Mouse (Mus musculus): Measurements from ENCODE around the gene Rsbn1l. TPM values are rescaled to one million over a fixed set of nuclear protein-coding genes. Genes with fewer than 3 reads are reported as not detected.

Rsbn1l gene
- polyA plus RNA-seq, 1 experiment from 2014 or later: 3.7 TPM

GRCm38 (mm10) chr5:20942523-20942922, 13.7 kb downstream of the Rsbn1l start:
- DNase-seq (no peak), ATAC-seq (0 out of 2 replicates have a peak, but pooled peaks have one; percentile 14)
- H3K4me1 ChIP-seq (ENCODE audit: insufficient read depth): peaks cover 58% of the 10 kb centered on the region
- H3K4me3 ChIP-seq (ENCODE audit: low read depth, low read length): no peak overlapping the region
- no peaks in the 10 kb centered on the region for H3K27me3 ChIP-seq (ENCODE audit: insufficient read depth, low read length)
- H3K4me2 ChIP-seq (ENCODE audit: low read depth, low read length): peak overlapping the region; percentile 29; the same call in 1 of the 2 replicates
- H3K9me3 ChIP-seq (ENCODE audit: low read length): no peaks in the 10 kb centered on the region
- WGBS (ENCODE audit: insufficient replicate concordance): 30% methylated on average over 3 of the region's 3 CpGs
- peak overlapping the region; percentile 55 for H3K27ac ChIP-seq (ENCODE audit: low read depth)
- TF ChIP-seq CTCF (IDR thresholded peaks at IDR 0.05; ENCODE audit: low read depth): no peak
- TF ChIP-seq EP300 (IDR thresholded peaks at IDR 0.05; ENCODE audit: low read depth): no peak
- H3K36me3 ChIP-seq (replicated peaks; ENCODE audit: insufficient read depth, low read length): peaks cover 3% of the 10 kb centered on the region; the same call in 1 of the 2 replicates
- no peak overlapping the region for H3K9ac ChIP-seq (replicated peaks)

- no peak overlapping the region for H3K9ac ChIP-seq (replicated peaks)
- H3K9me3 ChIP-seq (ENCODE audit: low read length): no peaks in the 10 kb centered on the region
- peak overlapping the region; percentile 73 for H3K27ac ChIP-seq (ENCODE audit: low read depth)
- no peak overlapping the region for H3K4me3 ChIP-seq (ENCODE audit: low read depth, low read length)
- TF ChIP-seq CTCF (IDR thresholded peaks at IDR 0.05; ENCODE audit: low read depth) (peak; percentile 32), EP300 (IDR thresholded peaks at IDR 0.05; ENCODE audit: low read depth) (peak; percentile 31; the same call in 1 of the 2 replicates)
- H3K27me3 ChIP-seq (ENCODE audit: insufficient read depth, low read length): no peaks in the 10 kb centered on the region
- DNase-seq (peak; percentile 62), ATAC-seq (peak; percentile 83)
- 8% methylated on average over 5 of the region's 5 CpGs for WGBS (ENCODE audit: insufficient replicate concordance)
- peaks cover 55% of the 10 kb centered on the region for H3K4me1 ChIP-seq (ENCODE audit: insufficient read depth)
- H3K36me3 ChIP-seq (replicated peaks; ENCODE audit: insufficient read depth, low read length): peaks cover 3% of the 10 kb centered on the region; the same call in 1 of the 2 replicates
- no peak overlapping the region for H3K4me2 ChIP-seq (ENCODE audit: low read depth, low read length)
Observed at GRCm38 (mm10) chr5:20941205-20941604, 15.0 kb downstream of the Rsbn1l start.

- Histone ChIP-seq H3K36me3 (replicated peaks; ENCODE audit: insufficient read depth, low read length) (peaks cover 3% of the 10 kb centered on the region; the same call in 1 of the 2 replicates), H3K4me1 (ENCODE audit: insufficient read depth) (peaks cover 60% of the 10 kb centered on the region), H3K27me3 (ENCODE audit: insufficient read depth, low read length) (no peaks in the 10 kb centered on the region), H3K27ac (ENCODE audit: low read depth) (peak overlapping the region; percentile 20; the same call in 1 of the 2 replicates), H3K9ac (replicated peaks) (no peak overlapping the region), H3K4me2 (ENCODE audit: low read depth, low read length) (no peak overlapping the region), H3K4me3 (ENCODE audit: low read depth, low read length) (no peak overlapping the region), H3K9me3 (ENCODE audit: low read length) (no peaks in the 10 kb centered on the region)
- 58% methylated on average over 4 of the region's 4 CpGs for WGBS (ENCODE audit: insufficient replicate concordance)
- TF ChIP-seq CTCF (IDR thresholded peaks at IDR 0.05; ENCODE audit: low read depth) (no peak), EP300 (IDR thresholded peaks at IDR 0.05; ENCODE audit: low read depth) (no peak)
- ATAC-seq (peak; percentile 18; the same call in 1 of the 2 replicates), DNase-seq (no peak)
Observed at GRCm38 (mm10) chr5:20940696-20941095, 15.5 kb downstream of the Rsbn1l start.

- TF ChIP-seq EP300 (IDR thresholded peaks at IDR 0.05; ENCODE audit: low read depth): no peak
- Histone ChIP-seq H3K4me1 (ENCODE audit: insufficient read depth) (peaks cover 58% of the 10 kb centered on the region), H3K36me3 (replicated peaks; ENCODE audit: insufficient read depth, low read length) (peaks cover 3% of the 10 kb centered on the region; the same call in 1 of the 2 replicates), H3K4me2 (ENCODE audit: low read depth, low read length) (no peak overlapping the region), H3K9ac (replicated peaks) (no peak overlapping the region), H3K4me3 (ENCODE audit: low read depth, low read length) (no peak overlapping the region), H3K27me3 (ENCODE audit: insufficient read depth, low read length) (no peaks in the 10 kb centered on the region), H3K27ac (ENCODE audit: low read depth) (no peak overlapping the region), H3K9me3 (ENCODE audit: low read length) (no peaks in the 10 kb centered on the region)
- ATAC-seq: no peak
- DNase-seq: no peak
- WGBS (ENCODE audit: insufficient replicate concordance): 68% methylated on average over 6 of the region's 6 CpGs
Observed at GRCm38 (mm10) chr5:20940040-20940571, 16.1 kb downstream of the Rsbn1l start.

GRCm38 (mm10) chr5:20938523-20938922, 17.7 kb downstream of the Rsbn1l start:
- Histone ChIP-seq H3K4me2 (ENCODE audit: low read depth, low read length) (peak overlapping the region; percentile 32), H3K27ac (ENCODE audit: low read depth) (no peak overlapping the region), H3K9me3 (ENCODE audit: low read length) (no peaks in the 10 kb centered on the region), H3K4me1 (ENCODE audit: insufficient read depth) (peaks cover 63% of the 10 kb centered on the region), H3K36me3 (replicated peaks; ENCODE audit: insufficient read depth, low read length) (peaks cover 3% of the 10 kb centered on the region; the same call in 1 of the 2 replicates), H3K4me3 (ENCODE audit: low read depth, low read length) (no peak overlapping the region), H3K9ac (replicated peaks) (no peak overlapping the region; the same call in 1 of the 2 replicates), H3K27me3 (ENCODE audit: insufficient read depth, low read length) (no peaks in the 10 kb centered on the region)
- WGBS (ENCODE audit: insufficient replicate concordance): 48% methylated on average over 5 of the region's 5 CpGs
- TF ChIP-seq CTCF (IDR thresholded peaks at IDR 0.05; ENCODE audit: low read depth): no peak
- no peak for TF ChIP-seq EP300 (IDR thresholded peaks at IDR 0.05; ENCODE audit: low read depth)
- ATAC-seq: no peak
- DNase-seq: no peak

- Histone ChIP-seq H3K9ac (replicated peaks) (no peak overlapping the region), H3K4me3 (ENCODE audit: low read depth, low read length) (no peak overlapping the region), H3K4me1 (ENCODE audit: insufficient read depth) (peaks cover 59% of the 10 kb centered on the region), H3K36me3 (replicated peaks; ENCODE audit: insufficient read depth, low read length) (no peaks in the 10 kb centered on the region), H3K27ac (ENCODE audit: low read depth) (no peak overlapping the region), H3K9me3 (ENCODE audit: low read length) (no peaks in the 10 kb centered on the region), H3K27me3 (ENCODE audit: insufficient read depth, low read length) (no peaks in the 10 kb centered on the region), H3K4me2 (ENCODE audit: low read depth, low read length) (no peak overlapping the region)
- ATAC-seq: no peak
- DNase-seq: no peak
- no peak for TF ChIP-seq CTCF (IDR thresholded peaks at IDR 0.05; ENCODE audit: low read depth)
- TF ChIP-seq EP300 (IDR thresholded peaks at IDR 0.05; ENCODE audit: low read depth): no peak
- 54% methylated on average over 5 of the region's 5 CpGs for WGBS (ENCODE audit: insufficient replicate concordance)
Observed at GRCm38 (mm10) chr5:20935934-20936333, 20.3 kb downstream of the Rsbn1l start.
